Mouse (Mus musculus) common myeloid progenitor, adult 5-6 weeks (primary cell): ENCODE results near the gene Tmem170. TPM values are rescaled to one million over a fixed set of nuclear protein-coding genes. Genes with fewer than 3 reads are reported as not detected.
"Not testable (repeated sequence)": the region's sequence is repeated elsewhere in the genome, so short reads cannot be mapped to it uniquely, and the experiment has no call there.

Source experiments
- ATAC-seq: replicated peaks from 2 replicates; pipeline ENCODE4 v1.8.0; 2016; ENCODE audit warnings: low read depth, mild to moderate bottlenecking, moderate TSS enrichment, inconsistent platforms; ENCODE audit not compliant: poor library complexity, severe bottlenecking
- total RNA-seq: library from RNA; stranded (forward); fragments of 200-1000, 187-1606 nt; gene quantifications from 2 replicates; pipeline ENCODE4 v1.2.3, GENCODE M21; 2017

Gene Tmem170
- total RNA-seq, 1 experiment from 2014 or later: 2.5 TPM

DNA sequence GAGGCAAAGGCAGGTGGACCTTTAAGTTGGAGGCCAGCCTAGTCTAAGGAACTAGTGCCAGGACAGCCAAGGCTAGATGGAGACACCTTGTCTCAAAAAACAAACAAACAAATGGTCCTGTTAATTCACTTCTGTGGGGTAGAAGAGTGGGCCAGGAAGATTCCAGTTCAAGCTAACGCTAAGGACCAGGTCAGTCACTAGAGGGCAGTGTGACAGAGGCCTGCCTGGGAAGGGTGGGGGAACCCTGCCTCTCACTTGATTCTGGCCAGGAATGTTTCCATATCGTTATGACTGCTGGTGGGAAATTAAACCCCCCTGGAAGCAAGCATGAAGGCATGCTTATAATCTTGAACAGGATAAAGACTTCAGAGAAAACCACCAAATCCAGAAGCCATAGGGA lies 5.0 kb upstream of the Tmem170 start:
- ATAC-seq: peak; percentile 82

GRCm38 (mm10) chr8:111877711-111878110 lies 1.2 kb upstream of the Tmem170 start:
- ATAC-seq: no peak

DNA sequence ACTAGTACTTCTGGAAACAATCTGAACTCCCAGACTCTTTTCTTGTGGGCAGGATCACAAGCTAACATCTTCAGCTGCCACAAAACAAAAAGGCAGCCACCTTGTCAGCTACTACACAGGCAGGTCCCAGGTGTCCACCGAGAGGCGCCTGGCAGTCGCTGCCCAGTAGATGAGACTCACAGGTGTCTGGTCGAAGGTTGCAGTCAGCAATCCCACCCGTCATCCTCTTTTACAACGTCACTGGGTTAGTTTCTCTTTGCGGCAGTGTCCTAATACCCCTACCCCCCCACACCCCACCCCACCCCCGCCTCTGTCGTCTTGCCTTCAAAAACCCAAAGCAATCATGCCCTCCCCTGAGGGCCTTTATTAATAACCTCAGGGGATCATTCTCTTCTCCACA lies 792 bp downstream of the Tmem170 start:
- no peak for ATAC-seq

DNA sequence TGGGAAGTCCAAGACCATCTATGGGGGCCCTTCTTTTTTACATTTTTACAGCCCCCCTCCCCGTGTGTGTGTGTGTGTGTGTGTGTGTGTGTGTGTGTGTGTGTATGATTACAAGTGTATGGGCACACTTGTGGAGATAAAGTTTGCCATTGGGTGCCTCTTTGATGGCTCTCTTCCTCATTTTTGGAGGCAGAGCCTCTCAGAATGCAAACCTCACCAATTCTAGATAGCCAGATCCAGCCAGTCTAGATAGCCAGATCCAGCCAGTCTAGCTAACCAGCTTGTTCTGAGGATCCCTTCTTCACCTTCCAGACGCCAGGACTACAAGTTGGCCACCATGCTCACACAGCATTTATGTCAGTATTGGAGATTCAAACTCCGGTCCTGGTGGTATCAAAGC lies 5.3 kb downstream of the Tmem170 start:
- ATAC-seq: 0 out of 2 replicates have a peak, but pooled peaks have one; percentile 8

- no peak for ATAC-seq
Measured at GRCm38 (mm10) chr8:111870379-111870778, 6.2 kb downstream of the Tmem170 start.

DNA sequence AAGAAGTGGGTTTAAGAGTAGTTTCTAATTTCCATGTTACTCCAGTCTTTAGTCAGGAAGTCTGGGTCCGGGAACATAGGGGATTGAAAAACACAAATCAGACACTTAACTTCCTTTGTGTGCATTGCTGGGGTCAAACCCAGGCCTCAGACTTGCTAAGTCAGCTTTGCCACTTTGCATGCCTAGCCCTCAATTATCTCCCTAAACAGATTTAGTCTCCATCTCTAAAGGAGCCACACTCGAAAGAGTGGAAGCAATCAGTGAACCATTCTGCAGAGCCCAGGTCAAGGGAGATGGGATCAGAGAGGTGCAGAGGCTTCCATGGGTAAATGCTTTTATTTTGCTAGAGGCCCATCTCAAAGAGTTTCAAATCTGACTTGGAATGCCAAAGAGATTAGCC lies 7.9 kb downstream of the Tmem170 start:
- ATAC-seq: no peak

DNA sequence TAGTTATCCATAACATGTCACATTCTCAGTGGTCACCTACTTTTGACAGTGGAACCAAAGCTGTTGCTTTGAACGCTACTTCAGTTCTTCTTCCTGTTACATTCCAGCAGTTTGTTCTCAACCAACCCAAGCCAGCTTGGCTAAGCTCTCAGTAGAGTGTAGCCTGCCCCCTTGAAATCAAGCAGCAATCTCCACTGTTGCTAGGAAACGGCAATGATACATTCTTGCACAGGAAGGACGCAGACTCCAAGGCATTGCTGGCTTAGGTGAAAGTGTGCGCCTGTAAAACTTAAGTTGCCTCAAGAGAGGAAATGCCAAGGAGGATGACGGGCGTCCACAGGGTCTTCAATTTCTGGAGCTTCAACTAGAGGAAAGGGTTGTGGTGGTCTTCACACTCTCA lies 10.7 kb downstream of the Tmem170 start:
- ATAC-seq: no peak

DNA sequence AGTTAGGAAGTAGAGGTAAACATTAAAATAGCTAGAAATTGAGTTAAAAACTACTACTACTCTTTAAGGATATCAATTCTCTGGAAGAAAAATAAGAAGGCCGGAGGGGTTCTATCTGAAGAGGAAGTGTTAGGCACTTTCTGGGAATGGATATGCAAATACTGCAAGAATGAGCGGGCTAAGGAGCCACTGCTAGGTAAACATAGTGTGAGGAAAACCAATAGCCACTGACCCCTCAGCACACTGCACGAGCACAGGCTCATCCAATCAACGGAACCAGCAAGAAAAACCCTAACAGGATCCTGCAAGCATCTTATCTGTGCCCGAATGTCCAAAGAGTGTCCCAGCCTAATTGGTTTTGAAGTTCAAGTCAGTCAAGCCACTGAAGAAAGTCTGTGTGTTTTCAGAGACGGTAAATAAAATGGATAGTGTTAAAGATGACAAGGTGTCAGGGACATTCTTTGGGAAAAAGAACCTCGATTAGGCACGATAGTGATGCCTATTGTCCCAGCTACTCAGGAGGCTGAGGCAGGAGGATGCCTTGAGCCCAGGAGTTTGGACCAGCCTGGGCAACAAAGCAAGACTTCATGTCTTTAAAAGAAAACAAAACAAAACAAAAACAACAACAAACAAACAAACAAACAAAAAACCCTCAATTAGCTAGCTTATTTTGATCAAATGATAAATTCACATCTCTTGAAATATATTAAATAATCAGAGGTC lies 11.3 kb downstream of the Tmem170 start:
- ATAC-seq: no peak

DNA sequence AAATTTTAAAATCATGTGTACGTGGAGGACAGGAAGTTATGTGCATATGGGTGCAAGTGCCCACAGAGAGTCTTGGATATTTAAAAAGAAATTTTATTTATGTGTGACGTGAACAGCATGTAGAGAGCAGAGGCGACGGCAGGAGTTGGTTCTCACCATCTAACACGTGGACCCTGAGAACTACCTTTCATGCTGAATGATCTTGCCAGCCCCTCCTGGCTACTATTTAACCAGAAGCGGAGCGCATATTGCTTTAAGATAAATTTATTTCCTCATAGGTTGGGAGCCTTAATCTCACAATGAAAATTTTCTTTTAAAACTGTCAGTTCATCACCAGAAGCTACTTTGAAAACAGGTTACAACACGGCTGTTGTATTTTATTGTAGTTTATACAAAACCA lies 11.9 kb downstream of the Tmem170 start:
- ATAC-seq: no peak

- 0 out of 2 replicates have a peak, but pooled peaks have one; percentile 60 for ATAC-seq
Measured at GRCm38 (mm10) chr8:111863280-111863679, 13.3 kb downstream of the Tmem170 start.

DNA sequence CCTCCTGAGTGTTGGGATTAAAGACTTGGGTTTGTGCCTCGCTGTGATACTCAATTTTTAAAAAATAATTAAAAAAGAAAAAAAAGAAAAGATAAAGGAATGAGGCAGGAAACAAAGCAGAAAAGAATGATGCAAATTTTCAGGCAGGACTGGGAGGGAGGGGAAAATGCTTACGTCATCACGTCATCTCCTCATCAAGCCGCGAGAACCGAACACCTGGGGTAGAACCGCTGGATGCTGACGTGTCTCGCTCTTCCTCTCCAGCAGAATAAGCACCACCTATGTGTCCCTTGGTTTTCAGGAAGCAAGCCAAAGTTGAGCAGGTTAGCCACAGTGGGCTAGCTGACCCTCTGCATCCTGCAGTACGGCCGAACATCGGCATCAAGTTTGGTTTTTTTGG lies 20.6 kb downstream of the Tmem170 start:
- no peak for ATAC-seq

DNA sequence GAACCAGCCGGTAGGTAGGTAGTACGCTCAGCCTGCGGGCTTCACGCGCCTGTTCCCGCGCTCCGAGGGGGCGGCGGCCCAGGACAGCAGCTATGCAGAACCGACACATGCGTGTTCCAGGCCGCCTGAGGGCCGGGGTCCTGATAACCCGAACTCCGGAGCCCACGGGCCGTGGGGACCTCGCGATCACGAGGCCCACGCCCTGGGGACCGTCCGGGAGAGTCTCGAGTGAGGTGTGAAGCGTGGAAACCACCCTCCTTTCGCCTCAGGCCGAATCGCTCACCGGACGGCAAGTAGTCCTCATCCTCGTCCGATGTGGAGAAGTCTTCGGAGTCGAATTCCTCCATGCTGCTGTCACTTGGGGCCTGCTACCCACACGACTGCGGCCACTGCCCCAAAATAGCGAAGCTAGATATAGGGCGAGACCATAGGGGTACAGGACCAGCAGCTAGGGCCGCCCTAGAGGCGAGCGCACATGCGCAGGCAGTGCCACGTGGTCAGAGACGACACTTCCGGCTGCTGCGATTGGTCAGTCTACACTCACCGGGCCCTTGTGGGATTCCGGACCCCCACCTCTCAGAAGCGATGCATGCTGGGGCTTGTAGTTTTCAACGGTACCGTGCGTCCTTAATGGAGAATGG lies 22.6 kb downstream of the Tmem170 start, which contains the start of gene Cfdp1:
Gene Cfdp1 (minus strand): TSS at position 431 of the 641 bp plus-strand sequence.
- peak; percentile 99 for ATAC-seq

GRCm38 (mm10) chr8:111853219-111853618 lies 23.3 kb downstream of the Tmem170 start:
- not testable (repeated sequence) for ATAC-seq

- no peak for ATAC-seq
Measured at GRCm38 (mm10) chr8:111846746-111847145, 29.8 kb downstream of the Tmem170 start.

GRCm38 (mm10) chr8:111835540-111835939 lies 41.0 kb downstream of the Tmem170 start:
- peak; percentile 52; the same call in 1 of the 2 replicates for ATAC-seq

DNA sequence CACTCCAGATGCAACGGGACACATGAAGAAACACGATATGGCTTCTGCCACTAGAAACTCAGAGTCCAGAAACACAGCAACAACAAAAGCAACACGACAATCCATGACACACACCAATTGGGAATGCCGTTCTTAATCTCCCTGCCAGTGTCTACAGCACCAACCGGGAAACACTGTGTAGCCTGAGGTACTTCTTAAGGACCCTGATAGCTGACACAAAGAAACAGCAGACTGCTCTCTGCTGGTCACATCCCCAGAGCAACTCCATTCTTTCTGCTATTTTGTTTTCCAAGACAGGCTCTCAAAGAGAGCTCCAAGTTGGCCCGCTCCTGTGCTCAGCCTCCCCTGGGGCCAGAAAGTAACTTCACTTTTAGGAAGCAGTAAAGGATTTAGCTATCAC lies 42.5 kb downstream of the Tmem170 start:
- no peak for ATAC-seq

- ATAC-seq: no peak
Measured at GRCm38 (mm10) chr8:111832983-111833382, 43.6 kb downstream of the Tmem170 start.

DNA sequence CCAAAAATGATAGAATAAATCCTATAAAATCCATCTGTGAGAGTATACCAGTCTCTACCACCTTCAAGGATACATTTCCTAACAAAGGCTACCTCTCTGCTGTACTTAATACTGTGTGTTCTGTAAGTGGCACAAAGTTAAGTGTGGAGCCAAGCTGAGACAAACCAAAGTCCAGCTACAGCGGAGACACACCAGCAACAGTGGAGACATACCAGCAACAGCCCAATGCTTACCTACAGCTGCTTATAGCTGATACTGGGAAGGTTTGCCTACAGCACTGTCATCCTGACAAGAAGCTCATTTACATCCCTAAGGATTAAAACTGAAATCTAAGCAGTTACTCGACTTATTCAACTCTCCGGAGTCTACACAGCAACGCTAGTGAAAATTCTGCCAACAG lies 44.6 kb downstream of the Tmem170 start:
- ATAC-seq: no peak

GRCm38 (mm10) chr8:111828595-111828994 lies 48.0 kb downstream of the Tmem170 start:
- ATAC-seq: no peak

DNA sequence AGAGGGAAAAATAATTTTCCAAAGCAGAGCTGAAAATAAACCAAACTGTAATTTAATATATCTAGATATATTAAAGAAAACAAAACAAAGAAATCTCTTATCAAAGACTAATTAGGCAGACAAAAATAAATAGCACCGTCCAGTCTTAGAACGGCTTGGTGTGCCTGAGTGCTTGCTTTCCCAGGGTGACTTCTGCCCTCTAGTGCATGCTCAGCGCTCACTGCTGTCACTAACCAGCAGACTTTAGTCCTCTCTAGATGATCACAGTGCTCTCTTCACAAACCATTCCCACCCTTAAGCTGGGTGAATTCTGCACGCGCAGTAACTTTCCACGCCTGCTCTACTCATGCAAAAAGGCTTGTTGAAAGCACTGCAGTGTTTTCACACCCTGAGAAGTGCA lies 51.3 kb downstream of the Tmem170 start:
- no peak for ATAC-seq

DNA sequence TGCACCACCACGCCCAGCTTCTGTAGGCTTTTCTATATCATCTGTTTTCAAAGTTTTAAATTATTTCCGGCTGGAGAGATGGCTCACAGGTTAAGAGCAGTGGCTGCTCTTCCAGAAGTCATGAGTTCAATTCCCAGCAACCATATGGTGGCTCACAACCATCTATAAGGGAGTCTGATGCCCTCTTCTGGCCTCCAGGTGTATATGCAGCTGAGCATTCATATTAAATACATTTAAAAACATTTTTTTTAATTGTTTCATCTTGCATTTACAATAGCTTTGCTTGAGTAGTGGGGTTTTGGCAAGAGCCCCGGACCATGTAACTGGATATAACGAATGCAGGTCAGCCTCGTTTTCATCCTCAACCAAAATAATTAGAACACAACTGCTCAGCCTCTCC lies 52.2 kb downstream of the Tmem170 start:
- no peak for ATAC-seq

DNA sequence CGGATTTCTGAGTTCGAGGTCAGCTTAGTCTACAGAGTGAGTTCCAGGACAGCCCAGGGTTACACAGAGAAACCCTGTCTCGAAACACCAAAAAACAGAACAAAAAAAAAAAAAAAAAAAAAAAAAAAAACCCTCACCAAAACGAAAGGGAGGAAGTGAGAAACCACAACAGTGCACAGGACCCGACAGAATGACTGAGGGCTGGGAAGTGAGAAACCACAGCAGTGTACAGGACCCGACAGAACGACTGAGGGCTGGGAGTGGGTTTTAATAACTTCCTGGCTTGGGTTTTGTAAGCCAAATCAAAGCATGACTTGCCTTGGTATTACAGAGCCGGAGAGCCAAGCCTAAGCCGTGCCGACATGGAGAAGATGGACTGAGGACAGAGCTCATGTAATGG lies 55.4 kb downstream of the Tmem170 start:
- ATAC-seq: peak; percentile 99
